Mouse (Mus musculus) liver, embryonic 16.5 days (tissue): ENCODE measurements at regions not wholly inside any gene's neighbourhood (a gene's known extent, or its start where the extent isn't known, plus 50 kb on each side); places are given as distances from the start of the nearest gene placed in this dataset.

ENCODE experiments used
- ATAC-seq: fragments of 200-750 bp; cut with Nextera tagmentation; 2 replicates; pipeline ENCODE4 v1.8.0; 2017; ENCODE audit warnings: low read depth, mild to moderate bottlenecking, moderate number of reproducible peaks, moderate library complexity
- H3K27ac ChIP-seq: fragments of 300-500 bp; sonication (generic); 2 replicates; pipeline ENCODE4 v1.5.1; 2014; ENCODE audit warnings: mild to moderate bottlenecking, low read length
- H3K27me3 ChIP-seq: fragments of 300-500 bp; sonication (generic); 2 replicates; pipeline ENCODE4 v1.6.1; 2014; ENCODE audit warnings: low read depth, low read length, mixed read lengths; ENCODE audit not compliant: control insufficient read depth, insufficient read depth
- H3K36me3 ChIP-seq: fragments of 300-500 bp; sonication (generic); 2 replicates; pipeline ENCODE4 v1.6.1; 2014; ENCODE audit warnings: mild to moderate bottlenecking; ENCODE audit not compliant: control insufficient read depth, insufficient read depth
- H3K4me1 ChIP-seq: fragments of 300-500 bp; sonication (generic); 2 replicates; pipeline ENCODE4 v1.6.1; 2014; ENCODE audit warnings: low read depth, low read length, mixed read lengths; ENCODE audit not compliant: control insufficient read depth
- H3K4me2 ChIP-seq: fragments of 300-500 bp; sonication (generic); 2 replicates; pipeline ENCODE4 v1.6.1; 2014; ENCODE audit warnings: low read depth, low read length, mixed read lengths
- H3K4me3 ChIP-seq: fragments of 300-500 bp; sonication (generic); 2 replicates; pipeline ENCODE4 v1.5.1; 2014; ENCODE audit warnings: low read depth, mild to moderate bottlenecking, low read length
- H3K9ac ChIP-seq: fragments of 300-500 bp; sonication (generic); 2 replicates; pipeline ENCODE4 v1.6.1; 2014; ENCODE audit warnings: low read depth, low read length
- H3K9me3 ChIP-seq: fragments of 300-500 bp; sonication (generic); replicated peaks from 2 replicates; pipeline ENCODE4 v1.6.1; 2016; ENCODE audit warnings: low read length; ENCODE audit not compliant: control insufficient read depth
- WGBS: fragments of 180-500 bp; shearing (Covaris S2); extraction: QIAGEN DNeasy Blood & Tissue Kit; methylation state at CpG from one replicate; pipeline ENCODE4 v1.1.7; 2014; ENCODE audit not compliant: insufficient replicate concordance; 5-methylcytosine and 5-hydroxymethylcytosine counted together

GRCm38 (mm10) chr10:84238279-84238963 is 202.0 kb downstream of the Nuak1 start:
- no peaks in the 10 kb centered on the region for H3K36me3 ChIP-seq
- no peak overlapping the region for H3K4me2 ChIP-seq
- no peaks in the 10 kb centered on the region for H3K27me3 ChIP-seq
- H3K27ac ChIP-seq, result no peak overlapping the region
- no peak for ATAC-seq
- whole genome bisulfite sequencing, result 58% methylated on average over 18 of the region's 18 CpGs
- no peak overlapping the region for H3K9ac ChIP-seq
- H3K4me3 ChIP-seq, result no peak overlapping the region
- H3K9me3 ChIP-seq, result no peaks in the 10 kb centered on the region
- no peaks in the 10 kb centered on the region for H3K4me1 ChIP-seq

- Histone ChIP-seq H3K27ac (no peak overlapping the region), H3K4me1 (no peaks in the 10 kb centered on the region), H3K4me3 (no peak overlapping the region), H3K36me3 (no peaks in the 10 kb centered on the region), H3K9me3 (no peaks in the 10 kb centered on the region), H3K4me2 (no peak overlapping the region), H3K9ac (no peak overlapping the region), H3K27me3 (no peaks in the 10 kb centered on the region)
- ATAC-seq, result no peak
- 59% methylated on average over 5 of the region's 5 CpGs for WGBS
These were observed 197.1 kb downstream of the Nuak1 start for GRCm38 (mm10) chr10:84243283-84243682.

GRCm38 (mm10) chr10:84249346-84249745 is 191.1 kb downstream of the Nuak1 start:
- no peaks in the 10 kb centered on the region for H3K36me3 ChIP-seq
- H3K4me1 ChIP-seq, result no peaks in the 10 kb centered on the region
- no peak for ATAC-seq
- H3K27ac ChIP-seq, result no peak overlapping the region
- H3K27me3 ChIP-seq, result no peaks in the 10 kb centered on the region
- H3K4me3 ChIP-seq, result no peak overlapping the region
- H3K9ac ChIP-seq, result no peak overlapping the region
- 71% methylated on average over 3 of the region's 3 CpGs for WGBS
- H3K9me3 ChIP-seq, result no peaks in the 10 kb centered on the region
- H3K4me2 ChIP-seq, result no peak overlapping the region

- H3K27ac ChIP-seq, result no peak overlapping the region
- no peaks in the 10 kb centered on the region for H3K4me1 ChIP-seq
- 47% methylated on average over 6 of the region's 6 CpGs for WGBS
- no peak overlapping the region for H3K4me2 ChIP-seq
- no peaks in the 10 kb centered on the region for H3K36me3 ChIP-seq
- H3K4me3 ChIP-seq, result no peak overlapping the region
- H3K9me3 ChIP-seq, result no peaks in the 10 kb centered on the region
- H3K9ac ChIP-seq, result no peak overlapping the region
- ATAC-seq, result no peak
- no peaks in the 10 kb centered on the region for H3K27me3 ChIP-seq
These were observed 179.3 kb downstream of the Nuak1 start for GRCm38 (mm10) chr10:84260931-84261650.

- Histone ChIP-seq H3K9me3 (no peaks in the 10 kb centered on the region), H3K4me1 (no peaks in the 10 kb centered on the region), H3K4me3 (no peak overlapping the region), H3K36me3 (no peaks in the 10 kb centered on the region), H3K27ac (no peak overlapping the region), H3K27me3 (no peaks in the 10 kb centered on the region), H3K4me2 (no peak overlapping the region), H3K9ac (no peak overlapping the region)
- 49% methylated on average over 4 of the region's 4 CpGs for WGBS
- ATAC-seq, result no peak
These were observed 177.5 kb downstream of the Nuak1 start for GRCm38 (mm10) chr10:84262943-84263342.

- Histone ChIP-seq H3K9me3 (no peaks in the 10 kb centered on the region), H3K27me3 (no peaks in the 10 kb centered on the region), H3K4me1 (no peaks in the 10 kb centered on the region), H3K36me3 (no peaks in the 10 kb centered on the region), H3K4me3 (no peak overlapping the region), H3K27ac (no peak overlapping the region), H3K4me2 (no peak overlapping the region), H3K9ac (no peak overlapping the region)
- ATAC-seq, result no peak
- 63% methylated on average over 6 of the region's 6 CpGs for WGBS
These were observed 154.4 kb downstream of the Nuak1 start for GRCm38 (mm10) chr10:84285832-84286506.

- ATAC-seq, result no peak
- 61% methylated on average over 4 of the region's 4 CpGs for WGBS
- no peaks in the 10 kb centered on the region for H3K9me3 ChIP-seq
These were observed 146.0 kb downstream of the Nuak1 start for GRCm38 (mm10) chr10:84294422-84294821.

GRCm38 (mm10) chr10:84296168-84296567 is 144.2 kb downstream of the Nuak1 start:
- no peak overlapping the region for H3K27ac ChIP-seq
- no peak overlapping the region for H3K4me3 ChIP-seq
- no peaks in the 10 kb centered on the region for H3K9me3 ChIP-seq
- H3K4me1 ChIP-seq, result no peaks in the 10 kb centered on the region
- ATAC-seq, result no peak
- no peaks in the 10 kb centered on the region for H3K36me3 ChIP-seq
- 50% methylated on average over 3 of the region's 3 CpGs for WGBS
- no peak overlapping the region for H3K4me2 ChIP-seq
- H3K9ac ChIP-seq, result no peak overlapping the region
- H3K27me3 ChIP-seq, result no peaks in the 10 kb centered on the region

More at GRCm38 (mm10) chr10:84294422-84294821, 146.0 kb downstream of the Nuak1 start:
- H3K4me3 ChIP-seq, result no peak overlapping the region
- no peaks in the 10 kb centered on the region for H3K4me1 ChIP-seq
- no peaks in the 10 kb centered on the region for H3K27me3 ChIP-seq
- no peaks in the 10 kb centered on the region for H3K36me3 ChIP-seq
- H3K9ac ChIP-seq, result no peak overlapping the region
- H3K4me2 ChIP-seq, result no peak overlapping the region
- H3K27ac ChIP-seq, result no peak overlapping the region

- Histone ChIP-seq H3K9me3 (no peaks in the 10 kb centered on the region), H3K4me2 (no peak overlapping the region), H3K4me3 (no peak overlapping the region), H3K27me3 (no peaks in the 10 kb centered on the region), H3K4me1 (no peaks in the 10 kb centered on the region), H3K27ac (no peak overlapping the region), H3K36me3 (no peaks in the 10 kb centered on the region), H3K9ac (no peak overlapping the region)
- WGBS, result 44% methylated on average over 2 of the region's 2 CpGs
- no peak for ATAC-seq
These were observed 138.8 kb downstream of the Nuak1 start for GRCm38 (mm10) chr10:84301561-84301960.
